Mouse (Mus musculus): ENCODE results near the gene Psmb8. TPM values are rescaled to one million over a fixed set of nuclear protein-coding genes. Genes with fewer than 3 reads are reported as not detected.
"Not testable (repeated sequence)": the region's sequence is repeated elsewhere in the genome, so short reads cannot be mapped to it uniquely, and the experiment has no call there.

The Psmb8 gene
- polyA plus RNA-seq, 1 experiment from 2014 or later, result 4.8 TPM

- Histone ChIP-seq H3K4me2 (replicated peaks; ENCODE audit: low read depth, low read length) (no peak overlapping the region), H3K27ac (ENCODE audit: low read depth, low read length) (no peak overlapping the region), H3K9me3 (ENCODE audit: control insufficient read depth, low read length) (no peaks in the 10 kb centered on the region; the same call in 1 of the 2 replicates), H3K36me3 (ENCODE audit: control insufficient read depth, insufficient read depth, low read length) (no peaks in the 10 kb centered on the region), H3K4me1 (ENCODE audit: control insufficient read depth, insufficient read depth, low read length) (no peaks in the 10 kb centered on the region), H3K9ac (ENCODE audit: low read depth, low read length) (no peak overlapping the region), H3K4me3 (ENCODE audit: low read length) (no peak overlapping the region), H3K27me3 (ENCODE audit: control insufficient read depth, insufficient read depth, low read length) (peaks cover 43% of the 10 kb centered on the region)
- no peak for ATAC-seq (ENCODE audit: low FRiP score, low TSS enrichment)
- WGBS, result 86% methylated on average over 12 of the region's 12 CpGs
Observed at GRCm38 (mm10) chr17:34215176-34215575, 17.7 kb downstream of the Psmb8 start.

GRCm38 (mm10) chr17:34217216-34217928, 19.9 kb downstream of the Psmb8 start:
- no peak overlapping the region for H3K27ac ChIP-seq (ENCODE audit: low read depth, low read length)

GRCm38 (mm10) chr17:34217986-34218385, 20.5 kb downstream of the Psmb8 start:
- no peaks in the 10 kb centered on the region for H3K36me3 ChIP-seq (ENCODE audit: control insufficient read depth, insufficient read depth, low read length)
- peaks cover 20% of the 10 kb centered on the region for H3K27me3 ChIP-seq (ENCODE audit: control insufficient read depth, insufficient read depth, low read length)
- no peak overlapping the region for H3K9ac ChIP-seq (ENCODE audit: low read depth, low read length)
- H3K9me3 ChIP-seq (ENCODE audit: control insufficient read depth, low read length), result no peaks in the 10 kb centered on the region; the same call in 1 of the 2 replicates
- H3K4me2 ChIP-seq (replicated peaks; ENCODE audit: low read depth, low read length), result no peak overlapping the region
- ATAC-seq (ENCODE audit: low FRiP score, low TSS enrichment), result no peak
- WGBS, result 91% methylated on average over 5 of the region's 5 CpGs
- no peak overlapping the region for H3K4me3 ChIP-seq (ENCODE audit: low read length)
- no peak overlapping the region for H3K27ac ChIP-seq (ENCODE audit: low read depth, low read length)
- H3K4me1 ChIP-seq (ENCODE audit: control insufficient read depth, insufficient read depth, low read length), result no peaks in the 10 kb centered on the region

More at GRCm38 (mm10) chr17:34217216-34217928, 19.9 kb downstream of the Psmb8 start:
- ATAC-seq (ENCODE audit: low FRiP score, low TSS enrichment), result no peak
- H3K4me3 ChIP-seq (ENCODE audit: low read length), result no peak overlapping the region
- H3K36me3 ChIP-seq (ENCODE audit: control insufficient read depth, insufficient read depth, low read length), result no peaks in the 10 kb centered on the region
- H3K9me3 ChIP-seq (ENCODE audit: control insufficient read depth, low read length), result no peaks in the 10 kb centered on the region; the same call in 1 of the 2 replicates
- H3K27me3 ChIP-seq (ENCODE audit: control insufficient read depth, insufficient read depth, low read length), result peaks cover 26% of the 10 kb centered on the region
- no peaks in the 10 kb centered on the region for H3K4me1 ChIP-seq (ENCODE audit: control insufficient read depth, insufficient read depth, low read length)
- WGBS, result 88% methylated on average over 8 of the region's 8 CpGs
- H3K4me2 ChIP-seq (replicated peaks; ENCODE audit: low read depth, low read length), result no peak overlapping the region
- H3K9ac ChIP-seq (ENCODE audit: low read depth, low read length), result no peak overlapping the region

- 83% methylated on average over 11 of the region's 11 CpGs for WGBS
- no peaks in the 10 kb centered on the region; the same call in 1 of the 2 replicates for H3K9me3 ChIP-seq (ENCODE audit: control insufficient read depth, low read length)
- no peak overlapping the region for H3K9ac ChIP-seq (ENCODE audit: low read depth, low read length)
- H3K4me3 ChIP-seq (ENCODE audit: low read length), result no peak overlapping the region
- H3K4me2 ChIP-seq (replicated peaks; ENCODE audit: low read depth, low read length), result no peak overlapping the region
- no peaks in the 10 kb centered on the region for H3K36me3 ChIP-seq (ENCODE audit: control insufficient read depth, insufficient read depth, low read length)
- no peak overlapping the region for H3K27ac ChIP-seq (ENCODE audit: low read depth, low read length)
- ATAC-seq (ENCODE audit: low FRiP score, low TSS enrichment), result no peak
- H3K27me3 ChIP-seq (ENCODE audit: control insufficient read depth, insufficient read depth, low read length), result peaks cover 13% of the 10 kb centered on the region
- H3K4me1 ChIP-seq (ENCODE audit: control insufficient read depth, insufficient read depth, low read length), result no peaks in the 10 kb centered on the region
Observed at GRCm38 (mm10) chr17:34218675-34219074, 21.2 kb downstream of the Psmb8 start.

GRCm38 (mm10) chr17:34219096-34219495, 21.6 kb downstream of the Psmb8 start:
- 90% methylated on average over 7 of the region's 11 CpGs for WGBS
- not testable (repeated sequence) for H3K9ac ChIP-seq (ENCODE audit: low read depth, low read length); H3K36me3 ChIP-seq (ENCODE audit: control insufficient read depth, insufficient read depth, low read length); H3K9me3 ChIP-seq (ENCODE audit: control insufficient read depth, low read length); H3K4me1 ChIP-seq (ENCODE audit: control insufficient read depth, insufficient read depth, low read length); H3K27me3 ChIP-seq (ENCODE audit: control insufficient read depth, insufficient read depth, low read length); H3K4me2 ChIP-seq (replicated peaks; ENCODE audit: low read depth, low read length); ATAC-seq (ENCODE audit: low FRiP score, low TSS enrichment); H3K4me3 ChIP-seq (ENCODE audit: low read length); H3K27ac ChIP-seq (ENCODE audit: low read depth, low read length)

- not testable (repeated sequence) for H3K9me3 ChIP-seq (ENCODE audit: control insufficient read depth, low read length); H3K27ac ChIP-seq (ENCODE audit: low read depth, low read length); H3K36me3 ChIP-seq (ENCODE audit: control insufficient read depth, insufficient read depth, low read length); H3K4me3 ChIP-seq (ENCODE audit: low read length); H3K4me1 ChIP-seq (ENCODE audit: control insufficient read depth, insufficient read depth, low read length); H3K4me2 ChIP-seq (replicated peaks; ENCODE audit: low read depth, low read length); H3K9ac ChIP-seq (ENCODE audit: low read depth, low read length); ATAC-seq (ENCODE audit: low FRiP score, low TSS enrichment); H3K27me3 ChIP-seq (ENCODE audit: control insufficient read depth, insufficient read depth, low read length)
- WGBS, result 97% methylated on average over 3 of the region's 7 CpGs
Observed at GRCm38 (mm10) chr17:34219801-34220200, 22.3 kb downstream of the Psmb8 start.

GRCm38 (mm10) chr17:34220401-34220800, 22.9 kb downstream of the Psmb8 start:
- ATAC-seq (ENCODE audit: low FRiP score, low TSS enrichment); H3K4me2 ChIP-seq (replicated peaks; ENCODE audit: low read depth, low read length); H3K9ac ChIP-seq (ENCODE audit: low read depth, low read length); H3K4me1 ChIP-seq (ENCODE audit: control insufficient read depth, insufficient read depth, low read length); H3K27me3 ChIP-seq (ENCODE audit: control insufficient read depth, insufficient read depth, low read length); H3K4me3 ChIP-seq (ENCODE audit: low read length); H3K9me3 ChIP-seq (ENCODE audit: control insufficient read depth, low read length); H3K36me3 ChIP-seq (ENCODE audit: control insufficient read depth, insufficient read depth, low read length); H3K27ac ChIP-seq (ENCODE audit: low read depth, low read length): not testable (repeated sequence)
- no CpG with 5 or more reads among the region's 16 CpGs for WGBS

- Histone ChIP-seq H3K4me2 (replicated peaks; ENCODE audit: low read depth, low read length) (no peak overlapping the region), H3K36me3 (ENCODE audit: control insufficient read depth, insufficient read depth, low read length) (no peaks in the 10 kb centered on the region), H3K27ac (ENCODE audit: low read depth, low read length) (no peak overlapping the region), H3K9ac (ENCODE audit: low read depth, low read length) (no peak overlapping the region), H3K27me3 (ENCODE audit: control insufficient read depth, insufficient read depth, low read length) (no peaks in the 10 kb centered on the region), H3K9me3 (ENCODE audit: control insufficient read depth, low read length) (peaks cover 10% of the 10 kb centered on the region), H3K4me3 (ENCODE audit: low read length) (no peak overlapping the region), H3K4me1 (ENCODE audit: control insufficient read depth, insufficient read depth, low read length) (no peaks in the 10 kb centered on the region)
- WGBS, result 90% methylated on average over 3 of the region's 3 CpGs
- ATAC-seq (ENCODE audit: low FRiP score, low TSS enrichment), result no peak
Observed at GRCm38 (mm10) chr17:34224816-34225215, 27.3 kb downstream of the Psmb8 start.

GRCm38 (mm10) chr17:34225426-34225825, 27.9 kb downstream of the Psmb8 start:
- Histone ChIP-seq H3K4me1 (ENCODE audit: control insufficient read depth, insufficient read depth, low read length) (no peaks in the 10 kb centered on the region), H3K4me2 (replicated peaks; ENCODE audit: low read depth, low read length) (no peak overlapping the region), H3K9ac (ENCODE audit: low read depth, low read length) (no peak overlapping the region), H3K9me3 (ENCODE audit: control insufficient read depth, low read length) (peaks cover 10% of the 10 kb centered on the region), H3K36me3 (ENCODE audit: control insufficient read depth, insufficient read depth, low read length) (no peaks in the 10 kb centered on the region), H3K27me3 (ENCODE audit: control insufficient read depth, insufficient read depth, low read length) (no peaks in the 10 kb centered on the region), H3K27ac (ENCODE audit: low read depth, low read length) (no peak overlapping the region), H3K4me3 (ENCODE audit: low read length) (no peak overlapping the region)
- ATAC-seq (ENCODE audit: low FRiP score, low TSS enrichment), result no peak
- WGBS, result 98% methylated on average over 8 of the region's 8 CpGs

All from kidney, embryonic 14.5 days (tissue).